Mouse (Mus musculus) right cerebral cortex, postnatal 36 days (tissue): ENCODE data around the gene Pxn.
"Not testable (repeated sequence)": the region's sequence is repeated elsewhere in the genome, so short reads cannot be mapped to it uniquely, and the experiment has no call there.

Experiments used
- DNase-seq, 2 experiments: peaks; one replicate each; pipeline ENCODE4 v3.0.0; 2022; ENCODE audit warnings: low spot score in 2 of 2, mixed read lengths in 1 of 2

The Pxn gene

GRCm38 (mm10) chr5:115553801-115554420, 47.4 kb downstream of the Pxn start:
- no peak for DNase-seq

- DNase-seq = no peak
Measured at GRCm38 (mm10) chr5:115554536-115555291, 48.2 kb downstream of the Pxn start.

GRCm38 (mm10) chr5:115556217-115556616, 49.7 kb downstream of the Pxn start:
- peak; percentile 38 to 43 for DNase-seq

GRCm38 (mm10) chr5:115558182-115558794, 51.8 kb downstream of the Pxn start:
- DNase-seq = no peak

GRCm38 (mm10) chr5:115559237-115560101, 53.0 kb downstream of the Pxn start, which contains the start of gene Rplp0:
Rplp0 (plus strand) TSS chr5:115559467.
- peak; percentile 99 for DNase-seq

GRCm38 (mm10) chr5:115560336-115560905, 53.9 kb downstream of the Pxn start:
- no peak for DNase-seq

- DNase-seq = no peak
Measured at GRCm38 (mm10) chr5:115563771-115564585, 57.5 kb downstream of the Pxn start.

- peak; percentile 56 to 61 for DNase-seq
Measured at GRCm38 (mm10) chr5:115564737-115565393, 58.4 kb downstream of the Pxn start, which contains the start of gene Gcn1l1. Gcn1l1 (plus strand) TSS chr5:115565254.

GRCm38 (mm10) chr5:115565403-115565802, 58.9 kb downstream of the Pxn start:
- no peak for DNase-seq

- no peak for DNase-seq
Measured at GRCm38 (mm10) chr5:115568681-115569080, 62.2 kb downstream of the Pxn start.

GRCm38 (mm10) chr5:115569308-115569707, 62.8 kb downstream of the Pxn start:
- no peak for DNase-seq

- no peak for DNase-seq
Measured at GRCm38 (mm10) chr5:115569721-115570120, 63.2 kb downstream of the Pxn start.

- DNase-seq = peak; percentile 75 to 85
Measured at GRCm38 (mm10) chr5:115571086-115571485, 64.6 kb downstream of the Pxn start.

- peak; percentile 36 to 52 for DNase-seq
Measured at GRCm38 (mm10) chr5:115572679-115573535, 66.4 kb downstream of the Pxn start.

- DNase-seq = no peak
Measured at GRCm38 (mm10) chr5:115574992-115575391, 68.5 kb downstream of the Pxn start.

- DNase-seq = not testable (repeated sequence)
Measured at GRCm38 (mm10) chr5:115577686-115578085, 71.2 kb downstream of the Pxn start.

GRCm38 (mm10) chr5:115578922-115579321, 72.4 kb downstream of the Pxn start:
- no peak for DNase-seq

- no peak for DNase-seq
Measured at GRCm38 (mm10) chr5:115579363-115579762, 72.9 kb downstream of the Pxn start.
